Mouse (Mus musculus): ENCODE results near the gene Litaf. TPM values are rescaled to one million over a fixed set of nuclear protein-coding genes. Genes with fewer than 3 reads are reported as not detected.
A peak's percentile ranks its signal among the peaks of the same experiment; 100 is the strongest.

Gene Litaf
- total and polyA plus RNA-seq, 3 experiments: 25.7 to 50.1 TPM; not detected in 1

DNA sequence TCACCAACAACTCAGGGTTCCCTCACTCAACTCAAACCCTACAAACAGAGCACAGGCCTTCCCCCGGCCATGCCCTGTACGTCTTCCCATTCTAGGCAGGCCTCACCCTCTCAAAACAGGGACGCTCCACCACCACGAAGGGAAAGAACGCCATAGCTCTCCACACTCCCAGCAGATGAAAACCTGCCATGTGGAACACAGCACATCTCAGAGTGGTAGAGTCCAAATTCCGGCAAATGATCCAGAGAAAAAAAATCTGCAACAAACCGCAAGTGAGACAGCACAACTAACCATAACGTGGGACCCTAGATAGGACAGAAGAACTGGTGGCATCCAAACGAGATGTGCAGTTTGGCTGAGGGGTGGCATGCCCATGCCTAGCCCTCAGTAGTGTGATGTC, 88.1 kb downstream of the Litaf start:
- DNase-seq (ENCODE audit: low read depth, low spot score): no peak
- H3K36me3 ChIP-seq (ENCODE audit: control insufficient read depth in 1 of 2, insufficient read depth in 2 of 2, low read length in 2 of 2): peaks cover 2% of the 10 kb centered on the region in 2 experiments; a peak in 3 of 4 replicates
- no peak overlapping the region for H3K27ac ChIP-seq (ENCODE audit: control insufficient read depth, low read depth, low read length)
- peaks cover 9% of the 10 kb centered on the region; the same call in 1 of the 2 replicates for H3K79me2 ChIP-seq (ENCODE audit: control insufficient read depth, insufficient read depth, low read length, poor library complexity)
- no peak overlapping the region for H3K9ac ChIP-seq (ENCODE audit: control insufficient read depth, low read depth, low read length, poor library complexity, severe bottlenecking)
- no peak for TF ChIP-seq MYC (IDR thresholded peaks at IDR 0.05; ENCODE audit: low read depth, low read length)
- no peaks in the 10 kb centered on the region for H3K9me3 ChIP-seq (replicated peaks; ENCODE audit: insufficient read depth, low read length)
- H3K27me3 ChIP-seq (ENCODE audit: control insufficient read depth in 1 of 2, insufficient read depth in 2 of 2, low read length in 2 of 2): no peaks in the 10 kb centered on the region
- H3K4me3 ChIP-seq (ENCODE audit: control insufficient read depth in 1 of 2, insufficient read depth in 1 of 2, low read depth in 2 of 2, low read length in 2 of 2): no peak overlapping the region
- H3K4me1 ChIP-seq (ENCODE audit: control insufficient read depth in 1 of 2, insufficient read depth in 2 of 2, low read length in 2 of 2): peaks cover 0 to 6% of the 10 kb centered on the region in 2 experiments; a peak in 2 of 4 replicates

DNA sequence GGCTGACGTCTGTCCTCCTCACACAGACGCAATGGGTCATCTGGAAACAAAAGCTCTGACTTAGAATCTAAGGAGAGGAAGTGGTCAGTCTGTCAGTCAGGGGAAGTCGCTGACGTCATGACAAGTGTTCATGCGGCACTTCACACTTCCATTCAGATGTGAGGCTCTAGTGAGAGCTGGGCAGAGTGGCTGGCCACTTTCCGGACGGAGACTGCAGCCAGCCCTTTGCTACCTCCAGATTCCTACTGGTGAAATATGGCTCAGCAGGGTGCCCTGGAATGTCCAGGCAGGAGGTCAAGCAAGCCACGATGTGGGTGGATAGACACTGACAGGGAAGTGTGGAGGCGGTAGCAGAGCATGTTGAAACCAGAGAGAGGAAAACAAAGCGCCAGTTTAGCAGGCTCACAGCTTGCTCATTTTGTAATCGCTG, 89.7 kb downstream of the Litaf start:
- H3K9ac ChIP-seq (ENCODE audit: control insufficient read depth, low read depth, low read length, poor library complexity, severe bottlenecking): no peak overlapping the region
- H3K36me3 ChIP-seq (ENCODE audit: control insufficient read depth in 1 of 2, insufficient read depth in 2 of 2, low read length in 2 of 2): peaks cover 0 to 2% of the 10 kb centered on the region in 2 experiments; a peak in 1 of 4 replicates
- H3K27ac ChIP-seq (ENCODE audit: control insufficient read depth, low read depth, low read length): no peak overlapping the region
- H3K4me1 ChIP-seq (ENCODE audit: control insufficient read depth in 1 of 2, insufficient read depth in 2 of 2, low read length in 2 of 2): no peaks in the 10 kb centered on the region
- H3K9me3 ChIP-seq (replicated peaks; ENCODE audit: insufficient read depth, low read length): no peaks in the 10 kb centered on the region
- no peak for DNase-seq (ENCODE audit: low read depth, low spot score)
- no peak overlapping the region for H3K4me3 ChIP-seq (ENCODE audit: control insufficient read depth in 1 of 2, insufficient read depth in 1 of 2, low read depth in 2 of 2, low read length in 2 of 2)
- peaks cover 8% of the 10 kb centered on the region; the same call in 1 of the 2 replicates for H3K79me2 ChIP-seq (ENCODE audit: control insufficient read depth, insufficient read depth, low read length, poor library complexity)
- TF ChIP-seq ELF1 (IDR thresholded peaks at IDR 0.05; ENCODE audit: low read depth, low read length): no peak
- TF ChIP-seq MXI1 (IDR thresholded peaks at IDR 0.05; ENCODE audit: low read depth, low read length): no peak
- TF ChIP-seq JUND (IDR thresholded peaks at IDR 0.05; ENCODE audit: low read depth, low read length): no peak
- TF ChIP-seq MYC (IDR thresholded peaks at IDR 0.05; ENCODE audit: low read depth, low read length): no peak
- no peak for TF ChIP-seq UBTF (IDR thresholded peaks at IDR 0.05; ENCODE audit: borderline replicate concordance, insufficient read depth, low read depth, low read length)
- TF ChIP-seq POLR2AphosphoS2 (IDR thresholded peaks at IDR 0.05; ENCODE audit: low read length): no peak
- no peak for TF ChIP-seq MAZ (IDR thresholded peaks at IDR 0.05; ENCODE audit: low read depth, low read length)
- no peak for TF ChIP-seq POLR2AphosphoS5 (IDR thresholded peaks at IDR 0.05; ENCODE audit: borderline replicate concordance, low read depth, low read length)
- TF ChIP-seq TCF12 (IDR thresholded peaks at IDR 0.05; ENCODE audit: low read depth, low read length): no peak
- no peak for TF ChIP-seq POLR2A (IDR thresholded peaks at IDR 0.05; ENCODE audit: control insufficient read depth in 1 of 2, insufficient read depth in 1 of 2, low read depth in 1 of 2, low read length in 2 of 2, poor library complexity in 1 of 2)
- no peaks in the 10 kb centered on the region for H3K27me3 ChIP-seq (ENCODE audit: control insufficient read depth in 1 of 2, insufficient read depth in 2 of 2, low read length in 2 of 2)

DNA sequence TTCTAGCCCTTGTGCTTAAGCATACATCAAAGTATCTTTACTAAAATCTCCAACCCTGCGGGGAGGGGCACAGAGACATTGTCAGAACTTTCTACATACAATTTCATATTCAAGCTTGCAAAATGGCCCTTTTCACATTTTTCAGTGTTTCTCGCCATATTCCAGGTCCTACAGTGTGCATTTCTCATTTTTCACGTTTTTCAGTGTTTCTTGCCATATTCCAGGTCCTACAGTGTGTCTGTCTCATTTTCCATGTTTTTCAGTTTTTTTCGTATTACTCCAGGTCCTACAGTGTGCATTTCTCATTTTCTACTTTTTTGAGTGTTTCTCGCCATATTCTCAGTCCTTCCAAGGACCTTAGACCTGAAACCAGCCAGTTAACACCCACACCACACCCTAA, 91.0 kb downstream of the Litaf start:
- H3K4me3 ChIP-seq (ENCODE audit: control insufficient read depth in 1 of 2, insufficient read depth in 1 of 2, low read depth in 2 of 2, low read length in 2 of 2): no peak overlapping the region
- H3K9me3 ChIP-seq (replicated peaks; ENCODE audit: insufficient read depth, low read length): no peaks in the 10 kb centered on the region
- H3K36me3 ChIP-seq (ENCODE audit: control insufficient read depth in 1 of 2, insufficient read depth in 2 of 2, low read length in 2 of 2): peaks cover 0 to 2% of the 10 kb centered on the region in 2 experiments; a peak in 1 of 4 replicates
- no peak overlapping the region for H3K9ac ChIP-seq (ENCODE audit: control insufficient read depth, low read depth, low read length, poor library complexity, severe bottlenecking)
- no peaks in the 10 kb centered on the region for H3K4me1 ChIP-seq (ENCODE audit: control insufficient read depth in 1 of 2, insufficient read depth in 2 of 2, low read length in 2 of 2)
- DNase-seq (ENCODE audit: low read depth, low spot score): peak; percentile 70
- no peak overlapping the region for H3K27ac ChIP-seq (ENCODE audit: control insufficient read depth, low read depth, low read length)
- H3K79me2 ChIP-seq (ENCODE audit: control insufficient read depth, insufficient read depth, low read length, poor library complexity): peaks cover 2% of the 10 kb centered on the region; the same call in 1 of the 2 replicates
- no peaks in the 10 kb centered on the region for H3K27me3 ChIP-seq (ENCODE audit: control insufficient read depth in 1 of 2, insufficient read depth in 2 of 2, low read length in 2 of 2)
- TF ChIP-seq ZC3H11A (IDR thresholded peaks at IDR 0.05; ENCODE audit: low read depth, low read length): no peak
- no peak for TF ChIP-seq ELF1 (IDR thresholded peaks at IDR 0.05; ENCODE audit: low read depth, low read length)
- no peak for TF ChIP-seq POLR2AphosphoS2 (IDR thresholded peaks at IDR 0.05; ENCODE audit: low read length)
- no peak for TF ChIP-seq MYB (IDR thresholded peaks at IDR 0.05; ENCODE audit: low read depth, low read length)
- no peak for TF ChIP-seq GABPA (IDR thresholded peaks at IDR 0.05; ENCODE audit: low read depth, low read length)
- TF ChIP-seq JUND (IDR thresholded peaks at IDR 0.05; ENCODE audit: low read depth, low read length): no peak
- no peak for TF ChIP-seq SMC3 (IDR thresholded peaks at IDR 0.05; ENCODE audit: low read depth, low read length)
- TF ChIP-seq MAX (IDR thresholded peaks at IDR 0.05; ENCODE audit: low read length): no peak
- TF ChIP-seq TAL1 (IDR thresholded peaks at IDR 0.05; ENCODE audit: low read length): no peak
- TF ChIP-seq CHD2 (IDR thresholded peaks at IDR 0.05; ENCODE audit: low read length): no peak
- no peak for TF ChIP-seq HCFC1 (IDR thresholded peaks at IDR 0.05; ENCODE audit: low read depth, low read length)
- no peak for TF ChIP-seq POLR2A (IDR thresholded peaks at IDR 0.05; ENCODE audit: control insufficient read depth in 1 of 2, insufficient read depth in 1 of 2, low read depth in 1 of 2, low read length in 2 of 2, poor library complexity in 1 of 2)
- TF ChIP-seq CHD1 (IDR thresholded peaks at IDR 0.05; ENCODE audit: low read depth, low read length): no peak
- no peak for TF ChIP-seq BHLHE40 (IDR thresholded peaks at IDR 0.05; ENCODE audit: borderline replicate concordance, low read depth, low read length)
- TF ChIP-seq UBTF (IDR thresholded peaks at IDR 0.05; ENCODE audit: borderline replicate concordance, insufficient read depth, low read depth, low read length): no peak

All from MEL (cell line).